Mouse (Mus musculus): ENCODE measurements at regions not wholly inside any gene's neighbourhood (a gene's known extent, or its start where the extent isn't known, plus 50 kb on each side); places are given as distances from the start of the nearest gene placed in this dataset.

DNA sequence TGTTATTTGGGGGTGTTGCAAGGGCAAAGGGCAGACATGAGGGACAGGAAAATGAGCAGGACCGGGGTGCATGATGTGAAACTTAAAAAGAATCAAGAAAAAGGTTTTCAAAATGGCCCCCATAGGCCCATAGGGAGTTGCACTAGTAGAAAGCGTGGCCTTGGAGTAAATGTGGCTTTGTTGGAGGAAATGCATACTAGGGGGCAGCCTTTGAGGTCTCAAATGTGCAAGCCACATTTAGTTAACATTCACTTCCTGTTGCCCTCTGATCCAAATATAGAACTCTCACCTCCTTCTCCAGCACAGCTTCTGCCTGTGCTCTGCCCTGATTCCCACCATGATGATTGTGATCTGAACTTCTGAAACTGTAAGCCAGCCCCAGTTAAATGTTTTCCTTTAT, 173.2 kb downstream of the Kdr start:
- no peak for TF ChIP-seq GATA1 (IDR thresholded peaks at IDR 0.05; ENCODE audit: low read length)

DNA sequence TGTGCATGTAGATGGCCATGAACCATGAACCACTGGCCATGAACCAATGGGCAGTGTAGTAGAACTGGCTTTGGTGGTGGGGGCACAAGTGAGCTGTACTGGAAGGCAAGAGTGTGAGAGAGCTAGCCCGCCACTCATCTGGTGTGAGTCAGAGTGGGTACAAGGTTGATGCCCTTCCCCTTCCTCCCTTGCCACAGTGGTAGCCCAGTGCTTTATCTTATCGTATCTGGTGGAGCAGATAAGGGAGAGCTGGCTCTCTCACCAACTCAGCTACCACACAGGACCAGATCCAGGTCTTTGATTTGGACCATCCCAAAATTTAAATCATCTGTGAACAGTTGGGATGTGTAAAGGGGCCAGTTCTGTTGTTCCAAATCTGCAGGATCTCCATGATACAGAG, 173.9 kb downstream of the Kdr start:
- TF ChIP-seq GATA1 (IDR thresholded peaks at IDR 0.05; ENCODE audit: low read length) = no peak

DNA sequence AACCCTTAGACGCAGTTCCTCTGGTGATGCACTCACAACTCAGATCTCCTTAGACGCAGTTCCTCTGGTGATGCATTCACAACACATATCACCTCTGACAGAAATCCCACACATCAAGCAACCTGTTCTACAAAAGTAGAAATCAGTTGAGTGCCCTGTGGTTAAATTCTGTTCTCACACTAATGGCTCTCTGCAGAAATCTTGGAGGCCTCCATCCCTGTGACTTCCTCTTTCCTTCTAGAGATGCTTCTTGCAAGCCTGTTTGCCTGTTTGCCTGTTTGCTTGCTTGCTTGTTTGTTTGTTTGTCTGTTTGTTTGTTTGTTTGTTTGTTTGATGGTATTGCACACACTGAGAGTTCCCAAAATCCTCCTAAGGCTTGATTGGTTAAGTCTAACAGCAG, 175.2 kb downstream of the Kdr start:
- TF ChIP-seq GATA1 (IDR thresholded peaks at IDR 0.05; ENCODE audit: low read length) = no peak

- TF ChIP-seq GATA1 (IDR thresholded peaks at IDR 0.05; ENCODE audit: low read length) = no peak
Observed at GRCm38 (mm10) chr5:75800040-75800989, 177.9 kb downstream of the Kdr start.

- no peak for TF ChIP-seq GATA1 (IDR thresholded peaks at IDR 0.05; ENCODE audit: low read length)
Observed at GRCm38 (mm10) chr5:75799627-75800026, 178.6 kb downstream of the Kdr start.

- TF ChIP-seq GATA1 (IDR thresholded peaks at IDR 0.05; ENCODE audit: low read length) = no peak
Observed at GRCm38 (mm10) chr5:75793184-75793583, 185.1 kb downstream of the Kdr start.

DNA sequence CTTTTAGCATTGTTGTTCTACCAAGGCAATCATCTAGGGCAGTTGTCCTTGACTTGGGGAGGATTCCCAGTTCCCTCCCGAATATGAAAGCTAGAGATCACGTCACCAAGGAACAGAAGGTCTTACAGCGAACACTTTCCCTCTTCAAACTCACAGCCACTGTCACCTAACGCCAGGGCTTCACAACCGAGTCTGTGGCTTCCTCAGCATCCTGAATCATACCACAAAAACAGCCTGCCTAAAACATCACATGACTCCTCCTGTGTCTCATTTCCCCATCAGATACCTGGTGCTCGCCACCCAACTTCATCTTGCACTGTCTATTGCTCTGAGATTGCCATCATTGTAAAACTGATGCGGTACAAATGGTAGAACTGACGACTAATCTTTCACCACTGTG, 186.5 kb downstream of the Kdr start:
- no peak for TF ChIP-seq GATA1 (IDR thresholded peaks at IDR 0.05; ENCODE audit: low read length)

DNA sequence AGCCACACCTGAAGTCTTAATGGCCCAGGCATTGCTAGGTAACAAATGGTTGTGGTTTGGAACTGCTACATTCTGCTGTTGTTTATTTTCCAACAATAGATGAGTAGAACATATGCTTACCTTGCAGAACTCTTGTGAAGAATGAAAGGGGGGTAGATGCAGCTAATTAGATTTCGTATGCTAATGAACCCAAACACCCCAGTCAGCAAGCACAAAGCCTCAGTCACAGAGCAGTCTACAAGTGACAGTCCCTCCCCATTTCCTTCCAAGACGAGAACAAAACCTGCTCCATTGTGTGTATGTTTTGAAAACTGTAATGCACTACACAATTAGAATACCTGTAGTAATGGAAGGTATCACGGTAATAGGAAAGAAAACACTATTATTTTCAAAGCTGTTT, 190.2 kb downstream of the Kdr start:
- no peak for TF ChIP-seq GATA1 (IDR thresholded peaks at IDR 0.05; ENCODE audit: low read length)

GRCm38 (mm10) chr5:75786196-75786595, 192.1 kb downstream of the Kdr start:
- TF ChIP-seq GATA1 (IDR thresholded peaks at IDR 0.05; ENCODE audit: low read length) = no peak

DNA sequence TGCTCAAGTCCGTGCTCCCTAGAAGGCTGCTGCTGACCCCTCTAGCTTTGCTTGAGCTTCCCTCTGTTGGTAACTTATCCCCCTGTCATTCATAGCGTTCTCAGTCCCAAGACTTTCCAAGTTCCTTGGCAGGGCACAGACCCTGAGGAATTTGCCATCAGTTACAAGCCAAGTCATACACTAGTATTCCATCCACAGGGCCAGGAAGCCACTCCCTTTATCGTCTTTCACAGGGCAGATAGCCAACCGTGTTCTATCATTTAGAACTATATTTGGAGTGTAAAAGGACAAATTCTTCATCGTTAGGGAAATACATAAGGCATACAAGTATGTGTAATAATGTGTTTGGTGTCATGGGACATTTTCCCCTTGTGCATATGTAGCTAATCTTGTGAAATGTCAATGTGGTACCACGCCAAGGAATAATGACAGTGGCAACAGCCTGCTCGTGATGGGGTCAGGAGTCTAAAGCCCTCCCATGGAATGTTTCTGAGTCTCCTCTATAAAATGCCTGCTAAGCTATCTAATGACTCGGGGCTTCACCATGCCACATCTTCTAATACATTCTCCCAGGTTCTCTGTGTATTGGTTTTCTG, 193.2 kb downstream of the Kdr start:
- no peak for TF ChIP-seq GATA1 (IDR thresholded peaks at IDR 0.05; ENCODE audit: low read length)

GRCm38 (mm10) chr5:75770592-75770991, 195.9 kb downstream of the Kit start:
- TF ChIP-seq GATA1 (IDR thresholded peaks at IDR 0.05; ENCODE audit: low read length) = no peak

GRCm38 (mm10) chr5:75767213-75767612, 192.5 kb downstream of the Kit start:
- TF ChIP-seq GATA1 (IDR thresholded peaks at IDR 0.05; ENCODE audit: low read length) = no peak

DNA sequence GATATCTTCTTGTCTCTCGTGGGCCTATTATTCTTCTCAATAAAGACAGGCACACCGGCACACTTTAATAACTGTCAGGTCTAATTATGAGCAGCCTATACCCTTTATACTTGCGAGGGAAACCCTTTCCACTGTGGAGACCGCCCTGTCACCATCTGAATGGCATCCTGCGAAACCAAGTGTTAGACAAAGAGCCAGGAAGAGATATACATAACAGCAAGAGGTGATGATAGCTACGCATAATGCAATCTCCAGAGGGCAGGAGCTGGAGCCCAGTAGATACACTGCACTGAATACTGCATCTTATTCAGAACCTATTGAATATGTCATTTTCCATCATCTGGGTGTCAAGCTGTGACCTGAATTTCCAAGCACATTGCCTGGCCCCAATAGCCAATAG, 187.7 kb downstream of the Kit start:
- no peak for TF ChIP-seq GATA1 (IDR thresholded peaks at IDR 0.05; ENCODE audit: low read length)

DNA sequence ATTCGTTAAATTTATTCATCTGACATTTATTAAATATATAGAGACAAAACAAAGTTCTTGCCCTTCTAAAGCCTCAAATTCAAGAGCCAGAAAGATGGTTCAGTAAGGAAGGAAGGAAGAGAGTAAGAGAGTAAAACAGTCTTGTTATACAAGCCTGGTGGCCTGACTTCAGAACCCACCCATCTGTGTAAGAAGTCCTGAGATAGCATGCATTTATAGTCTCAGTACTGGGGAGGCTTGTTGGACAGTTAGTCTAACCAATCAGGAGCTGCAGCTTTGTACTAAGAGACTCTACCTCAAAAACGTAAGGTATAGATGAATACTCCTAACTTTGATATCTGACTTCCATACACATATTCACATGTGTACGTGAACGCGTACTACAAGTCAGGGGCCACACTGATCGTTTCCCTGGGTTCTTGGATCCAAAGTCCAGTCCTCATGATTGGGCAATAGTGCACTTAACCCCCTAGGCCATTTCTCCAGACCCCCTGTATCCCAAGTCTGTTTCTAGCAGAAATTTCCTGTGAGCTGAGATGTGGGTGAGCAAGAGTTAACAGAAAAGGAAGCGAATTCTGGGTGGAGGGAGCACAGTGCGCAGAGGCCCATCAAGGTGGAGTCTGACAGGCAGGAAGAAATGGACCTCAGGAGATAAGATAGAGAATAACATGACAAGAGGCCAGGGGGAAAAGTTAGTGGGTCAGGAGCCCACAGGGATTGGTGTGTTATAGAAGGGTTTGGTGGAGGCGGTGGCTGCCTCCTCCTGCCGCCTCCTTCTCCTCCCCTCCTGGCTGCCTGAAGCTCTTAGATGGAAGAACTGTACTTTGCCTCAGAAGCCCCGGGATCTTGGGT, 187.0 kb downstream of the Kit start:
- TF ChIP-seq GATA1 (IDR thresholded peaks at IDR 0.05; ENCODE audit: low read length) = peak; percentile 78

GRCm38 (mm10) chr5:75756168-75756567, 181.5 kb downstream of the Kit start:
- no peak for TF ChIP-seq GATA1 (IDR thresholded peaks at IDR 0.05; ENCODE audit: low read length)

DNA sequence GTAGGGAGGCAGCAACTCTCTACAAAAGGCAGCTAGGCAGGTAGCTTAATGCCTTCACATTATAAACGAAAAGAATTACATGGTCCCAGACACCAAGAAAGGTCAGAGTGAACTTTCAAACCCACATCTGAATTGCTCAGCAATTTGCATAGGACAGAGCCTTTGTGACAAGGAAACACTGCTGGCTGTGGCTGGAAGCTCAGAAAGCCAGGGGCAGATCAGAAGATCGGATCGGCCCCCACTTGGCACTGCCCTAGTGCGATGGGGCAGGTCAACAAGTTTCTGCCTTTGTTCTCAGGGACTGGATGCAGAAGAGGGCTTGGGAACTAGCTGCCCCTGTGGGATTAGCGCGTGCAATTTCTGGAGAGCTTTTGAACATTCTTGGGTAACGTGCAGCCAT, 179.6 kb downstream of the Kit start:
- TF ChIP-seq GATA1 (IDR thresholded peaks at IDR 0.05; ENCODE audit: low read length) = no peak
